Mouse (Mus musculus) midbrain, embryonic 13.5 days (tissue): ENCODE results near the gene Dclk2. TPM values are rescaled to one million over a fixed set of nuclear protein-coding genes. Genes with fewer than 3 reads are reported as not detected.

Experiments
- ATAC-seq: fragments of 200-750 bp; cut with Nextera tagmentation; 2 replicates; pipeline ENCODE4 v1.8.0; 2017; ENCODE audit warnings: mild to moderate bottlenecking, moderate TSS enrichment, moderate library complexity
- H3K27ac ChIP-seq: fragments of 300-500 bp; sonication (generic); 2 replicates; pipeline ENCODE4 v1.5.1; 2015; ENCODE audit warnings: inconsistent platforms, mild to moderate bottlenecking, moderate library complexity
- H3K27me3 ChIP-seq: fragments of 300-500 bp; sonication (generic); 2 replicates; pipeline ENCODE4 v1.6.1; 2015; ENCODE audit warnings: mild to moderate bottlenecking, inconsistent platforms
- H3K36me3 ChIP-seq: fragments of 300-500 bp; sonication (generic); 2 replicates; pipeline ENCODE4 v1.6.1; 2015; ENCODE audit warnings: mild to moderate bottlenecking, inconsistent platforms
- H3K4me1 ChIP-seq: fragments of 300-500 bp; sonication (generic); replicated peaks from 2 replicates; pipeline ENCODE4 v1.6.1; 2015; ENCODE audit warnings: inconsistent platforms
- H3K4me2 ChIP-seq: fragments of 300-500 bp; sonication (generic); replicated peaks from 2 replicates; pipeline ENCODE4 v1.6.1; 2015; ENCODE audit warnings: moderate library complexity, mild to moderate bottlenecking, inconsistent platforms
- H3K4me3 ChIP-seq: fragments of 300-500 bp; sonication (generic); replicated peaks from 2 replicates; pipeline ENCODE4 v1.5.1; 2015; ENCODE audit warnings: mild to moderate bottlenecking, inconsistent platforms
- H3K9ac ChIP-seq: fragments of 300-500 bp; sonication (generic); replicated peaks from 2 replicates; pipeline ENCODE4 v1.6.1; 2015; ENCODE audit warnings: mild to moderate bottlenecking, inconsistent platforms
- H3K9me3 ChIP-seq: fragments of 300-500 bp; sonication (generic); 2 replicates; pipeline ENCODE4 v1.6.1; 2016; ENCODE audit warnings: mild to moderate bottlenecking, inconsistent platforms
- WGBS: fragments of 180-500 bp; shearing (Covaris S2); methylation state at CpG from one replicate; pipeline ENCODE4 v1.1.7; 2015; 5-methylcytosine and 5-hydroxymethylcytosine counted together
- polyA plus RNA-seq: library from polyadenylated mRNA; unstranded; fragments of >200 nt; fragmentation: Nextera tagmentation; extraction: Ambion mirVana; gene quantifications from 2 replicates; pipeline ENCODE4 v1.2.1, GENCODE M21; 2015

Dclk2 gene
- polyA plus RNA-seq, 1 experiment from 2014 or later: 79.2 TPM

- Histone ChIP-seq H3K4me2 (no peak overlapping the region), H3K4me1 (peaks cover 64% of the 10 kb centered on the region), H3K36me3 (no peaks in the 10 kb centered on the region), H3K27ac (peak overlapping the region; percentile 35), H3K9me3 (no peaks in the 10 kb centered on the region), H3K27me3 (no peaks in the 10 kb centered on the region), H3K4me3 (no peak overlapping the region), H3K9ac (no peak overlapping the region)
- 84% methylated on average over 5 of the region's 5 CpGs for WGBS
- ATAC-seq: no peak
Observed at GRCm38 (mm10) chr3:86858699-86859098, 62.0 kb downstream of the Dclk2 start.

- Histone ChIP-seq H3K9ac (no peak overlapping the region), H3K4me2 (no peak overlapping the region)
Observed at GRCm38 (mm10) chr3:86857833-86858398, 62.7 kb downstream of the Dclk2 start.

DNA sequence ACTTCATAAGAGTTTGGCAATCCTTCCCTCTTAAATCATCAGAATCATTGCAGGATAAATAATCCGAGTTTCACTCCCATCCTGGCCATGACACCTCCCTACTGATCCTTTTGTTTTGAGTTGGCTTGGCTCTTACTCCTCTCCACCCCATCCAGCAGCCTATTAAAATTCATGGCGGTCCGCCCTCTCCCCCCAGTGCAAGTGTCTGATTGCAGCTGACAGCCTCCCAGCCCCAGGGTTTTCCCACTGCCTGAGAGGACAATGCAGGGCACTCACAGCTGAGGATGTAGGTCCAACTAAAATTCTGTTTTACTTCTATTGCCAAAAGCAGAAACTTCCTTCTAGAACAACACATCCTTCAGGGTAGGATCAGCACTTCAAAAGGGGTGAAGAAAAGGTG lies 67.8 kb downstream of the Dclk2 start:
- Histone ChIP-seq H3K4me2 (no peak overlapping the region), H3K27ac (peak overlapping the region; percentile 68), H3K9ac (no peak overlapping the region), H3K4me3 (no peak overlapping the region), H3K4me1 (peaks cover 46% of the 10 kb centered on the region), H3K36me3 (no peaks in the 10 kb centered on the region), H3K9me3 (no peaks in the 10 kb centered on the region), H3K27me3 (no peaks in the 10 kb centered on the region)
- ATAC-seq: peak; percentile 82
- 17% methylated on average over 3 of the region's 3 CpGs for WGBS

More at GRCm38 (mm10) chr3:86857833-86858398, 62.7 kb downstream of the Dclk2 start:
- Histone ChIP-seq H3K9me3 (no peaks in the 10 kb centered on the region), H3K36me3 (no peaks in the 10 kb centered on the region), H3K4me3 (no peak overlapping the region), H3K27ac (peak overlapping the region; percentile 53), H3K27me3 (no peaks in the 10 kb centered on the region), H3K4me1 (peaks cover 64% of the 10 kb centered on the region)
- no peak for ATAC-seq
- 48% methylated on average over 8 of the region's 8 CpGs for WGBS

DNA sequence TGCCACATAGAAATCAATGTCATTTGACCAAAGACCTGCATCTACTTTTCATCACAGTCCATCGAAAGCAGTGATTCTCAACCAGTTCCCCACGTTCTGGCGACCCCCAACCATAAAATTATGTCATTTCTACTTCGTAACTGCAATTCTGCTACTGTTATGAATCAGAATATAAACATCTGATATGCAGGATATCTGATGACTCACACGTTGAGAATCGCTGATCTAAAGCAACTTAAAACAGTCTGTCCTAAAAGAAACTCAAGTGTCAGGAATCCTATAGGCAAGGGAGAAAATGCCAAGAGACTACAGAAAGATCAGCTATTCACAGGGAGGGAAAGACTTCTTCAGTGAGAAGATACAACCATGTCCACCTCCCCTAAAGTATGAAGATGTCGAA lies 69.5 kb downstream of the Dclk2 start:
- Histone ChIP-seq H3K4me1 (peaks cover 51% of the 10 kb centered on the region), H3K27ac (no peak overlapping the region)

DNA sequence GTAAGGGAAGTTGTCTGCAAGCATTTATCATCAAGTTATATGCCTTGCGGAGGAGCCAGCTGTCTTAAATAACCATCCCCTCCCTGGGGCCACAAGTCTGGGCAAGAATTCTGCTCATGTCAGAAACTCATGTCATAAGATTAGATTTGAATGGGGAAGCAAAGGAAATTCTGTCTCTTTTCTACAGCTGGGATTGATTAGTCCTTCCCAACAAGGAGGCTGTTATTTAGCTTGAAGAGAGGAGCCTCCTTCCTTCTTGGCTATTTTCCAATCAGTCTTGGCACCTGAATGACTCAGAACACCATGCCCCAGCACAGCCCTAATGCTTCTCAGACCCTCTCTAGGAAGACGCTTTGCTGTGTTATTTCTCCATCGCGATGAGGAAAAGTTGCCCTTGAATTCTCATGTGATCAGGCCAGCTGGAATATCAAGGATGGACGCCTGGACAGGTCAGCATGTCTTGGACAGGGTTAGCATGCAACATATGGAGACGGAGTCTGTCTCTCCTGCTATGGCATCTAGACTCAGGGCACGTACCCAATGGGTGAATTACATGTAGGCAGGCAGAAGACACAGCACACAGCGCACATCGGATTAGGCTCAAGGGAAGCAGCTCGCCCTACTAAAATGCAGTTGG lies 70.1 kb downstream of the Dclk2 start:
- Histone ChIP-seq H3K27me3 (no peaks in the 10 kb centered on the region), H3K27ac (peak overlapping the region; percentile 7; the same call in 1 of the 2 replicates), H3K4me3 (no peak overlapping the region), H3K4me2 (no peak overlapping the region), H3K9me3 (no peaks in the 10 kb centered on the region), H3K9ac (no peak overlapping the region), H3K4me1 (peaks cover 57% of the 10 kb centered on the region), H3K36me3 (no peaks in the 10 kb centered on the region)
- ATAC-seq: peak; percentile 44; the same call in 1 of the 2 replicates
- WGBS: 83% methylated on average over 10 of the region's 10 CpGs

More for the DNA sequence above, 69.5 kb downstream of the Dclk2 start:
- no peak for ATAC-seq
- no peaks in the 10 kb centered on the region for H3K36me3 ChIP-seq
- no peak overlapping the region for H3K9ac ChIP-seq
- WGBS: 94% methylated on average over 7 of the region's 7 CpGs
- no peaks in the 10 kb centered on the region for H3K9me3 ChIP-seq
- no peaks in the 10 kb centered on the region for H3K27me3 ChIP-seq
- no peak overlapping the region for H3K4me2 ChIP-seq
- H3K4me3 ChIP-seq: no peak overlapping the region

DNA sequence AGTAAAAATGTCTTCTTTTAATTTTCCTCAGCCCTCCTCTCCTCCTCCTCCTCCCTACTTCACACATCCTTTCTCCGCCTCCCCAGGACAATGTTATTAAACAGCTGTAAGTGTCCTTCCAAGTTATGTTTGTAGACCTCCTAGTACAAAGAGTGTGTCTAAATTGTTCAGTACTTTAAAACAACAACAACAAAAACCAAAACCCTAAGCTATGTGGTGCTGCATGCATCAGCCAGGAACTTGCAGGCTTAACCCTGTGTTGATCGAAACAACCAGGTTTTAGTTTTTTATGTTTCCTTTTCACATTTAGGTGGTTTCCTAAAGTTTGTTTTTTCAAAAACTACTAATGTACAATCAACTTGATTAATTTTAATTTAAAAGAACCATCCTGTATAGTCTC lies 71.3 kb downstream of the Dclk2 start:
- Histone ChIP-seq H3K4me3 (no peak overlapping the region), H3K4me1 (peaks cover 65% of the 10 kb centered on the region), H3K27me3 (no peaks in the 10 kb centered on the region), H3K9ac (no peak overlapping the region), H3K4me2 (no peak overlapping the region), H3K36me3 (no peaks in the 10 kb centered on the region), H3K27ac (no peak overlapping the region), H3K9me3 (no peaks in the 10 kb centered on the region)
- no peak for ATAC-seq
- 86% methylated on average over 2 of the region's 2 CpGs for WGBS

- Histone ChIP-seq H3K9me3 (no peaks in the 10 kb centered on the region), H3K27me3 (no peaks in the 10 kb centered on the region), H3K4me2 (no peak overlapping the region), H3K4me3 (no peak overlapping the region), H3K9ac (no peak overlapping the region), H3K36me3 (no peaks in the 10 kb centered on the region), H3K27ac (no peak overlapping the region), H3K4me1 (peaks cover 63% of the 10 kb centered on the region)
- 60% methylated on average over 2 of the region's 2 CpGs for WGBS
- ATAC-seq: no peak
Observed at GRCm38 (mm10) chr3:86847536-86847935, 73.1 kb downstream of the Dclk2 start.

GRCm38 (mm10) chr3:86846036-86846435 lies 74.6 kb downstream of the Dclk2 start:
- H3K4me3 ChIP-seq: no peak overlapping the region
- H3K4me1 ChIP-seq: peaks cover 54% of the 10 kb centered on the region
- H3K27ac ChIP-seq: peak overlapping the region; percentile 88
- no peaks in the 10 kb centered on the region for H3K36me3 ChIP-seq
- H3K9ac ChIP-seq: no peak overlapping the region
- ATAC-seq: no peak
- 19% methylated on average over 4 of the region's 4 CpGs for WGBS
- H3K4me2 ChIP-seq: 0 out of 2 replicates have a peak overlapping the region, but pooled peaks have one; percentile 23
- H3K27me3 ChIP-seq: no peaks in the 10 kb centered on the region
- no peaks in the 10 kb centered on the region for H3K9me3 ChIP-seq

DNA sequence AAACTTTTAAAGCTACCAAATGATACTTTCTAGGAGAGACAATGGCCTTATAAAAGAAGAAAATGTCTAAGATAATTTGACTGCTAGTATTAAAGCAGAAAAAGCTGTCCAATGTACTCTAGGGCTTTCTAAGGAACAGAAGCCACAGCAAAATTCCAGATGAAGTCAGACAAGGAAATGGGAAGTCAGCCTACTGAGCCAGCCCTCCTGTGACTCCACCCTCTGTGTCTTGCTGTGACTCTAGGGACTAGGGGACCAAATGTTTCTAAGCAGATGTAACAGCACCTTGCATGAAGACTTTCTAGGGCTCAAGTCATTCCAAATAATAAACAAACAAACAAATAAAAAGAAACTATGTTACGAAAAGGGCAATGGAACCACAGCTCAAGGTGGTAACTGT lies 75.1 kb downstream of the Dclk2 start:
- no peaks in the 10 kb centered on the region for H3K27me3 ChIP-seq
- WGBS: 55% methylated on average over 1 of the region's 1 CpGs
- peaks cover 49% of the 10 kb centered on the region for H3K4me1 ChIP-seq

DNA sequence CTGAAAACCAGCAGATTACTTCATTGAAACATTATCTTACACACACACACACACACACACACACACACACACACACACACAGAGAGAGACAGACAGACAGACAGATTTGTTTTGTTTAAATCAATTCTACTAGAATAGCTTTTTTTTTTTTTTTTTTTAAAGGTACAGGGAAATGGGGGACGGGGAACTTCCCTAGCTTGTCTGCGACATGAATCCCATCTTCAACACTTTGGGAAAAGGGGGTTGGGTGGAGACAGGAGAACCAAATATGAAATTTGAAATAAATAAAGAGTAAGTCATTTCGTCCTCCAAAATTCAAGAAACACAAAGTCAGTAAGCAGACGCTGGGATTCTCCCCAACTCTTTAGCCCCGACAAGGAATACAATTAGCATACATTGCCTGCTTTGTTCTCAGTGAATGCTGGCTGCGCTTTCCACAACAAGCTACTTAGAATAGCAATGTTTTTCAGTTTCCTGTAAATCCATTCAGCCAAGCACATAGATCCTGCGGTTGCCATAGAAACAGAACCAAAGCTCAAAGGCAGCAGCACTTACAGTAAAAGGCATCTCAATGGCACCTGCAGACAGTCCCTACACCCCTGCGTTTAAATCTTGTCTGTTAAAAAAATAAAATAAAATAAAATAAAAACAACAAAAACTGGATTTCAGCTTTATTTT lies 75.7 kb downstream of the Dclk2 start:
- peak overlapping the region; percentile 41; the same call in 1 of the 2 replicates for H3K9ac ChIP-seq
- H3K27me3 ChIP-seq: no peaks in the 10 kb centered on the region
- 3% methylated on average over 8 of the region's 8 CpGs for WGBS

More for the DNA sequence above, 75.1 kb downstream of the Dclk2 start:
- no peaks in the 10 kb centered on the region for H3K9me3 ChIP-seq
- H3K4me2 ChIP-seq: 0 out of 2 replicates have a peak overlapping the region, but pooled peaks have one; percentile 23
- no peaks in the 10 kb centered on the region for H3K36me3 ChIP-seq
- ATAC-seq: 0 out of 2 replicates have a peak, but pooled peaks have one; percentile 55
- no peak overlapping the region for H3K4me3 ChIP-seq
- H3K9ac ChIP-seq: no peak overlapping the region
- H3K27ac ChIP-seq: peak overlapping the region; percentile 88

GRCm38 (mm10) chr3:86842461-86842860 lies 78.2 kb downstream of the Dclk2 start:
- H3K36me3 ChIP-seq: no peaks in the 10 kb centered on the region
- peaks cover 50% of the 10 kb centered on the region for H3K4me1 ChIP-seq
- H3K27me3 ChIP-seq: no peaks in the 10 kb centered on the region
- WGBS: 95% methylated on average over 2 of the region's 2 CpGs
- no peak overlapping the region for H3K9ac ChIP-seq
- H3K9me3 ChIP-seq: no peaks in the 10 kb centered on the region
- no peak for ATAC-seq
- H3K27ac ChIP-seq: no peak overlapping the region
- no peak overlapping the region for H3K4me3 ChIP-seq
- no peak overlapping the region for H3K4me2 ChIP-seq

More for the DNA sequence above, 75.7 kb downstream of the Dclk2 start:
- no peaks in the 10 kb centered on the region for H3K9me3 ChIP-seq
- peak; percentile 92 for ATAC-seq
- H3K4me1 ChIP-seq: peaks cover 45% of the 10 kb centered on the region
- H3K27ac ChIP-seq: peak overlapping the region; percentile 88
- H3K36me3 ChIP-seq: no peaks in the 10 kb centered on the region
- peak overlapping the region; percentile 27 for H3K4me3 ChIP-seq
- H3K4me2 ChIP-seq: peak overlapping the region; percentile 52

GRCm38 (mm10) chr3:86839606-86840005 lies 81.0 kb downstream of the Dclk2 start:
- H3K4me2 ChIP-seq: no peak overlapping the region
- H3K4me3 ChIP-seq: no peak overlapping the region
- H3K9me3 ChIP-seq: no peaks in the 10 kb centered on the region
- WGBS: 21% methylated on average over 3 of the region's 3 CpGs
- no peaks in the 10 kb centered on the region for H3K27me3 ChIP-seq
- no peak overlapping the region for H3K9ac ChIP-seq
- peaks cover 8% of the 10 kb centered on the region; the same call in 1 of the 2 replicates for H3K36me3 ChIP-seq
- peaks cover 28% of the 10 kb centered on the region for H3K4me1 ChIP-seq
- ATAC-seq: no peak
- peak overlapping the region; percentile 57 for H3K27ac ChIP-seq
